ENCODE assay signal across 17 mouse cellular contexts in the genomic region with DNA sequence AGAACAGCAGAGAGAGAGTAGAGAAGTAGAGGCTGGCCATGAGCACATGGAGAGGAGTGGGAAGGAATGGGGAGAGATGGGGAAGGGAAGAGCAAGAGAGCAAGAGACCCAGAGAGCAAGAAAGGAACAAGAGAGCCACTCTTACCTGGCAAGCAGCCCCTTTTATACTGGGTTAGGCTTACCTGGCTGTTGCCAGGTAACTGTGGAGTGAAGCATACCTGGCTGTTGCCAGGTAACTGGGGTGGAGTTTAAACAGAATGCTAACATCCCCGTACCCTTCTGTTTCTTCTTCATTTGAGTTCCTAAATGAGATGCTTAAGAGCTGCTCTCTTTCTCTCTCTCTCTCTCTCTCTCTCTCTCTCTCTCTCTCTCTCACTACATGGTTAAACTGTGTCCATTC.
"Had no signal": no experiment of that assay in that cellular context is flagged by ENCODE, and none has a peak within 500 bp of the region (broad histone marks: within the 10 kb centered on the region; RNA-seq: fewer than 3 reads in every experiment).

No protein-coding gene starts in this region.

- H3K27me3 ChIP-seq: liver, embryonic 12.5 days; liver, embryonic 15.5 days; midbrain, embryonic 12.5 days; midbrain, embryonic 15.5 days; neural tube, embryonic 13.5 days had no signal

- H3K36me3 ChIP-seq: limb, embryonic 10.5 days; limb, embryonic 13.5 days; liver, embryonic 12.5 days; liver, embryonic 15.5 days; midbrain, embryonic 12.5 days; midbrain, embryonic 15.5 days; neural tube, embryonic 13.5 days had no signal

- H3K27ac ChIP-seq: kidney, postnatal 0 days; layer of hippocampus, adult 2 months; limb, embryonic 10.5 days; limb, embryonic 13.5 days; liver, embryonic 12.5 days; liver, embryonic 15.5 days; midbrain, embryonic 12.5 days; midbrain, embryonic 15.5 days; neural tube, embryonic 13.5 days had no signal

- ATAC-seq: intestine, postnatal 0 days; liver, embryonic 12.5 days; midbrain, embryonic 15.5 days had no signal

- H3K4me3 ChIP-seq: layer of hippocampus, adult 2 months; limb, embryonic 10.5 days; limb, embryonic 13.5 days; liver, embryonic 12.5 days; liver, embryonic 15.5 days; midbrain, embryonic 12.5 days; midbrain, embryonic 15.5 days; myocyte; neural tube, embryonic 13.5 days had no signal

- H3K4me1 ChIP-seq: limb, embryonic 13.5 days; liver, embryonic 12.5 days; liver, embryonic 15.5 days; midbrain, embryonic 12.5 days; midbrain, embryonic 15.5 days; neural tube, embryonic 13.5 days had no signal

- DNase-seq: kidney, adult 2 months; kidney, postnatal 25 days; layer of hippocampus, adult 9-11 months; liver; retina, postnatal 1 day; thymus, postnatal 25 days had no signal

- H3K9ac ChIP-seq: limb, embryonic 13.5 days; liver, embryonic 12.5 days; liver, embryonic 15.5 days; midbrain, embryonic 12.5 days; midbrain, embryonic 15.5 days; neural tube, embryonic 13.5 days had no signal

- H3K9me3 ChIP-seq: limb, embryonic 10.5 days; limb, embryonic 13.5 days; liver, embryonic 12.5 days; liver, embryonic 15.5 days; midbrain, embryonic 12.5 days; midbrain, embryonic 15.5 days; neural tube, embryonic 13.5 days had no signal

- H3K4me2 ChIP-seq: limb, embryonic 13.5 days; liver, embryonic 12.5 days; liver, embryonic 15.5 days; midbrain, embryonic 12.5 days; midbrain, embryonic 15.5 days; neural tube, embryonic 13.5 days had no signal
